ENCODE assay signal across 12 mouse cellular contexts in the genomic region with DNA sequence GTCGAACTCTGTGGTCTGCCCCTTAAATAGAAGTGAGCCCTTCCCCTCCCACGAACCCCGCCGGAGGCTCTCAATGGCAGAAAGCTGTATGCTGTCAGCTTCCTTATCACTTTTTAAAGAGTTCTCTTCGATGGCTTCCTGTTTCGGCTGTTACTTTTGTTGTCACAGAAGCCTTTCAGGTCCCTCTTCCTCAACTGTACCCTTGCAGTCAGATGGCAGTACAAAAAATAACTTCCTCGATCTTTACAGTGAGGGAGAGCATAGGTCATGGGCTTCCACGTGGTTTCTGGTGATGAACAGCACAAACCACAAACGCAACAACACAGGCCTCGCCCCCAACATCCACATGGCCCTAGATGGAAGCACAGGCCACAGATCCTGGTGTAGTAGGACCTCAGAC. TPM values are rescaled to one million over a fixed set of nuclear protein-coding genes. Genes with fewer than 3 reads are reported as not detected.
A peak's percentile ranks its signal among the peaks of the same experiment; 100 is the strongest.
DNase-seq lines count a peak whose midpoint lies in the region.
"Had no signal": no experiment of that assay in that cellular context is flagged by ENCODE, and none has a peak within 500 bp of the region (broad histone marks: within the 10 kb centered on the region; RNA-seq: fewer than 3 reads in every experiment).

No protein-coding gene starts in this region.

- intact Hi-C loops in gastrocnemius, postnatal 36 days (cut with DNase I): no loop called here
- intact Hi-C loops in gastrocnemius, postnatal 14 days (cut with DNase I; ENCODE audit: low total_unique reads): no loop called here

- DNase-seq in lung, postnatal 36 days: peak; percentile 52
- DNase-seq in lung, adult 18-20 months: no peak
- peak; percentile 27 for DNase-seq in liver
- DNase-seq in natural killer cell, adult 2 months (ENCODE audit: low spot score in 2 of 2): peak; percentile 30 to 63
- DNase-seq in thymus, postnatal 36 days: peak; percentile 52 to 66
- DNase-seq in right cerebral cortex, postnatal 14 days: no peak
- DNase-seq in gastrocnemius, postnatal 36 days: no peak
- DNase-seq in gastrocnemius, postnatal 14 days: no peak
- DNase-seq: cerebellum, adult 2 months; kidney, postnatal 4 days; left cerebral cortex, postnatal 4 days had no signal

RNA-seq across cellular contexts. Expression of a gene that starts 7.8 kb away (rescaled TPM):
- total RNA-seq in gastrocnemius, postnatal 36 days (2021): 1 to 10 TPM; 8.0 TPM
- 10 to 100 TPM; 29.4 to 37.7 TPM for total RNA-seq in gastrocnemius, postnatal 14 days (2021)

RNA-seq across cellular contexts. Expression of a gene that starts 36.2 kb away (rescaled TPM):
- total RNA-seq in gastrocnemius, postnatal 36 days (2021): 1 to 10 TPM; 2.4 to 3.0 TPM
- 1 to 10 TPM; 3.9 to 5.4 TPM for total RNA-seq in gastrocnemius, postnatal 14 days (2021)

RNA-seq across cellular contexts. Expression of a gene that starts 50.5 kb away (rescaled TPM):
- total RNA-seq in gastrocnemius, postnatal 36 days (2021): under 1 TPM in 1 of 2 experiments, not detected in 1; 0.20 TPM
- total RNA-seq in gastrocnemius, postnatal 14 days (2021): under 1 TPM; 0.29 to 0.86 TPM
- total RNA-seq: gastrocnemius, adult 8-10 months had no signal

Comparison
In these comparisons a context has a peak if more than half of its experiments do, and no peak if none do; other contexts are left out.
1. DNase-seq: peak in lung, postnatal 36 days (single experiment), liver (single experiment), natural killer cell, adult 2 months (2 of 2) and thymus, postnatal 36 days (2 of 2); none in lung, adult 18-20 months (0 of 2), right cerebral cortex, postnatal 14 days (single experiment), gastrocnemius, postnatal 36 days (0 of 2) and gastrocnemius, postnatal 14 days (single experiment).